Mouse (Mus musculus) midbrain, embryonic 11.5 days (tissue): Measurements from ENCODE around the gene Pdap1. TPM values are rescaled to one million over a fixed set of nuclear protein-coding genes. Genes with fewer than 3 reads are reported as not detected.
"Not testable (repeated sequence)": the region's sequence is repeated elsewhere in the genome, so short reads cannot be mapped to it uniquely, and the experiment has no call there.

ENCODE experiments used
- ATAC-seq: fragments of 200-750 bp; cut with Nextera tagmentation; 2 replicates; pipeline ENCODE4 v1.8.0; 2017; ENCODE audit warnings: moderate TSS enrichment, moderate library complexity; ENCODE audit not compliant: low FRiP score
- DNase-seq: peaks from one replicate; pipeline ENCODE4 v3.0.0; 2015; ENCODE audit warnings: low spot score; ENCODE audit errors: missing footprints
- H3K27ac ChIP-seq: fragments of 300-500 bp; sonication (generic); 2 replicates; pipeline ENCODE4 v1.5.1; 2014; ENCODE audit warnings: low read depth, low read length
- H3K27me3 ChIP-seq: fragments of 300-500 bp; sonication (generic); 2 replicates; pipeline ENCODE4 v1.6.1; 2014; ENCODE audit warnings: mild to moderate bottlenecking, low read length, moderate library complexity, mixed read lengths; ENCODE audit not compliant: control insufficient read depth, insufficient read depth
- H3K36me3 ChIP-seq: fragments of 300-500 bp; sonication (generic); 2 replicates; pipeline ENCODE4 v1.6.1; 2014; ENCODE audit warnings: mild to moderate bottlenecking, low read length, moderate library complexity, mixed read lengths; ENCODE audit not compliant: control insufficient read depth, insufficient read depth
- H3K4me1 ChIP-seq: fragments of 300-500 bp; sonication (generic); 2 replicates; pipeline ENCODE4 v1.6.1; 2014; ENCODE audit warnings: low read length; ENCODE audit not compliant: control insufficient read depth, insufficient read depth
- H3K4me2 ChIP-seq: fragments of 300-500 bp; sonication (generic); 2 replicates; pipeline ENCODE4 v1.6.1; 2014; ENCODE audit warnings: mild to moderate bottlenecking, moderate library complexity
- H3K4me3 ChIP-seq: fragments of 300-500 bp; sonication (generic); 2 replicates; pipeline ENCODE4 v1.5.1; 2014; ENCODE audit warnings: low read depth, low read length
- H3K9ac ChIP-seq: fragments of 300-500 bp; sonication (generic); 2 replicates; pipeline ENCODE4 v1.6.1; 2014; ENCODE audit warnings: low read length
- H3K9me3 ChIP-seq: fragments of 300-500 bp; sonication (generic); 2 replicates; pipeline ENCODE4 v1.6.1; 2016; ENCODE audit warnings: low read length; ENCODE audit not compliant: control insufficient read depth
- WGBS: fragments of 180-500 bp; shearing (Covaris S2); extraction: QIAGEN DNeasy Blood & Tissue Kit; methylation state at CpG from one replicate; pipeline ENCODE4 v1.1.7; 2014; 5-methylcytosine and 5-hydroxymethylcytosine counted together
- polyA plus RNA-seq: library from polyadenylated mRNA; unstranded; fragments of >200 nt; fragmentation: Nextera tagmentation; extraction: Ambion mirVana; gene quantifications from 2 replicates; pipeline ENCODE4 v1.2.1, GENCODE M21; 2014

The Pdap1 gene
- polyA plus RNA-seq, 1 experiment from 2014 or later, result 124 TPM

- no peak overlapping the region for H3K27ac ChIP-seq
- DNase-seq, result no peak
- 95% methylated on average over 14 of the region's 14 CpGs for WGBS
- no peak overlapping the region for H3K4me2 ChIP-seq
- no peak overlapping the region for H3K9ac ChIP-seq
- peaks cover 19% of the 10 kb centered on the region for H3K36me3 ChIP-seq
- H3K27me3 ChIP-seq, result no peaks in the 10 kb centered on the region
- H3K9me3 ChIP-seq, result no peaks in the 10 kb centered on the region
- no peak for ATAC-seq
- H3K4me3 ChIP-seq, result no peak overlapping the region
- H3K4me1 ChIP-seq, result peaks cover 7% of the 10 kb centered on the region
These were observed 21.3 kb upstream of the Pdap1 start for GRCm38 (mm10) chr5:145161361-145161760.

GRCm38 (mm10) chr5:145152690-145153089, 12.7 kb upstream of the Pdap1 start:
- H3K4me3 ChIP-seq, result no peak overlapping the region
- ATAC-seq (no peak), DNase-seq (no peak)
- H3K4me2 ChIP-seq, result no peak overlapping the region
- no peaks in the 10 kb centered on the region for H3K27me3 ChIP-seq
- H3K27ac ChIP-seq, result no peak overlapping the region
- no peaks in the 10 kb centered on the region for H3K4me1 ChIP-seq
- no peak overlapping the region for H3K9ac ChIP-seq
- H3K9me3 ChIP-seq, result no peaks in the 10 kb centered on the region
- WGBS, result 93% methylated on average over 5 of the region's 5 CpGs
- H3K36me3 ChIP-seq, result peaks cover 13% of the 10 kb centered on the region

GRCm38 (mm10) chr5:145149294-145149693, 9.3 kb upstream of the Pdap1 start:
- peaks cover 26% of the 10 kb centered on the region for H3K36me3 ChIP-seq
- no peak overlapping the region for H3K4me3 ChIP-seq
- H3K4me2 ChIP-seq, result no peak overlapping the region
- DNase-seq (no peak), ATAC-seq (no peak)
- no peak overlapping the region for H3K9ac ChIP-seq
- H3K4me1 ChIP-seq, result no peaks in the 10 kb centered on the region
- WGBS, result 94% methylated on average over 6 of the region's 6 CpGs
- H3K27me3 ChIP-seq, result no peaks in the 10 kb centered on the region
- H3K27ac ChIP-seq, result no peak overlapping the region
- no peaks in the 10 kb centered on the region for H3K9me3 ChIP-seq

GRCm38 (mm10) chr5:145147748-145148147, 7.7 kb upstream of the Pdap1 start:
- no peak for ATAC-seq
- Histone ChIP-seq H3K9me3 (no peaks in the 10 kb centered on the region), H3K4me2 (no peak overlapping the region), H3K9ac (no peak overlapping the region), H3K27me3 (no peaks in the 10 kb centered on the region), H3K36me3 (peaks cover 36% of the 10 kb centered on the region), H3K4me3 (no peak overlapping the region), H3K4me1 (no peaks in the 10 kb centered on the region), H3K27ac (no peak overlapping the region)
- no peak for DNase-seq
- WGBS, result 91% methylated on average over 5 of the region's 5 CpGs

GRCm38 (mm10) chr5:145140611-145141010, 573 bp upstream of the Pdap1 start:
- peak overlapping the region; percentile 72; the same call in 1 of the 2 replicates for H3K27ac ChIP-seq
- H3K4me1 ChIP-seq, result peaks cover 19% of the 10 kb centered on the region
- DNase-seq (no peak), ATAC-seq (no peak)
- peak overlapping the region; percentile 87 for H3K4me2 ChIP-seq
- peaks cover 16% of the 10 kb centered on the region for H3K36me3 ChIP-seq
- no peaks in the 10 kb centered on the region for H3K9me3 ChIP-seq
- peak overlapping the region; percentile 96 for H3K4me3 ChIP-seq
- WGBS, result under 1% methylated on average over 18 of the region's 18 CpGs
- H3K9ac ChIP-seq, result peak overlapping the region; percentile 92
- H3K27me3 ChIP-seq, result no peaks in the 10 kb centered on the region

GRCm38 (mm10) chr5:145138836-145139235, 1.2 kb downstream of the Pdap1 start:
- Histone ChIP-seq H3K27ac (no peak overlapping the region), H3K4me3 (peak overlapping the region; percentile 96), H3K9me3 (no peaks in the 10 kb centered on the region), H3K27me3 (no peaks in the 10 kb centered on the region), H3K4me1 (peaks cover 19% of the 10 kb centered on the region), H3K9ac (peak overlapping the region; percentile 92), H3K36me3 (peaks cover 28% of the 10 kb centered on the region), H3K4me2 (peak overlapping the region; percentile 87)
- ATAC-seq (no peak), DNase-seq (peak; percentile 87)
- WGBS, result 18% methylated on average over 6 of the region's 6 CpGs

- not testable (repeated sequence) for H3K27ac ChIP-seq, H3K9me3 ChIP-seq, H3K27me3 ChIP-seq, H3K4me2 ChIP-seq, H3K9ac ChIP-seq, ATAC-seq, H3K4me1 ChIP-seq, H3K4me3 ChIP-seq
- 91% methylated on average over 6 of the region's 6 CpGs for WGBS
- DNase-seq, result peak; percentile 80
- H3K36me3 ChIP-seq, result peaks cover 55% of the 10 kb centered on the region
These were observed 6.8 kb downstream of the Pdap1 start for GRCm38 (mm10) chr5:145133275-145133674.

- 90% methylated on average over 3 of the region's 3 CpGs for WGBS
- no peaks in the 10 kb centered on the region for H3K4me1 ChIP-seq
- H3K9me3 ChIP-seq, result no peaks in the 10 kb centered on the region
- no peak overlapping the region for H3K4me3 ChIP-seq
- no peaks in the 10 kb centered on the region for H3K27me3 ChIP-seq
- H3K27ac ChIP-seq, result no peak overlapping the region
- H3K4me2 ChIP-seq, result no peak overlapping the region
- no peak overlapping the region for H3K9ac ChIP-seq
- DNase-seq, result peak; percentile 75
- peaks cover 68% of the 10 kb centered on the region for H3K36me3 ChIP-seq
- ATAC-seq, result no peak
These were observed 9.0 kb downstream of the Pdap1 start for GRCm38 (mm10) chr5:145130995-145131394.

GRCm38 (mm10) chr5:145130191-145130590, 9.8 kb downstream of the Pdap1 start:
- Histone ChIP-seq H3K4me3 (no peak overlapping the region), H3K4me1 (no peaks in the 10 kb centered on the region), H3K9me3 (no peaks in the 10 kb centered on the region), H3K9ac (no peak overlapping the region), H3K36me3 (peaks cover 65% of the 10 kb centered on the region), H3K27me3 (no peaks in the 10 kb centered on the region), H3K27ac (no peak overlapping the region), H3K4me2 (no peak overlapping the region)
- WGBS, result 94% methylated on average over 11 of the region's 11 CpGs
- DNase-seq, result no peak
- ATAC-seq, result no peak

- H3K27me3 ChIP-seq, H3K4me3 ChIP-seq, DNase-seq, H3K9me3 ChIP-seq, H3K4me2 ChIP-seq, H3K4me1 ChIP-seq, H3K27ac ChIP-seq, H3K9ac ChIP-seq, ATAC-seq: not testable (repeated sequence)
- H3K36me3 ChIP-seq, result peaks cover 62% of the 10 kb centered on the region
- 98% methylated on average over 5 of the region's 6 CpGs for WGBS
These were observed 10.3 kb downstream of the Pdap1 start for GRCm38 (mm10) chr5:145129773-145130172.
